Mouse (Mus musculus) limb, embryonic 14.5 days (tissue): ENCODE data around the gene Ank3. TPM values are rescaled to one million over a fixed set of nuclear protein-coding genes. Genes with fewer than 3 reads are reported as not detected.

Experiments used
- ATAC-seq: fragments of 200-750 bp; cut with Nextera tagmentation; 2 replicates; pipeline ENCODE4 v1.8.0; 2017; ENCODE audit warnings: low read depth, moderate number of reproducible peaks, moderate TSS enrichment; ENCODE audit not compliant: low FRiP score
- DNase-seq: peaks from one replicate; pipeline ENCODE4 v3.0.0-alpha.2; 2015; ENCODE audit warnings: low spot score
- H3K27ac ChIP-seq: fragments of 300-500 bp; sonication (generic); replicated peaks from 2 replicates; pipeline ENCODE4 v1.5.1; 2014; ENCODE audit warnings: low read depth, mild to moderate bottlenecking, low read length, moderate library complexity, mixed read lengths
- H3K27me3 ChIP-seq: fragments of 300-500 bp; sonication (generic); 2 replicates; pipeline ENCODE4 v1.6.1; 2014; ENCODE audit warnings: low read length, mixed read lengths; ENCODE audit not compliant: control insufficient read depth, insufficient read depth
- H3K36me3 ChIP-seq: fragments of 300-500 bp; sonication (generic); 2 replicates; pipeline ENCODE4 v1.6.1; 2014; ENCODE audit warnings: mild to moderate bottlenecking, low read length, moderate library complexity, mixed read lengths; ENCODE audit not compliant: control insufficient read depth, insufficient read depth
- H3K4me1 ChIP-seq: fragments of 300-500 bp; sonication (generic); 2 replicates; pipeline ENCODE4 v1.6.1; 2014; ENCODE audit warnings: antibody characterized with exemption, low read length, mixed read lengths; ENCODE audit not compliant: control insufficient read depth, insufficient read depth
- H3K4me2 ChIP-seq: fragments of 300-500 bp; sonication (generic); replicated peaks from 2 replicates; pipeline ENCODE4 v1.6.1; 2014; ENCODE audit warnings: low read depth, mild to moderate bottlenecking, low read length, moderate library complexity; ENCODE audit not compliant: severe bottlenecking
- H3K4me3 ChIP-seq: fragments of 300-500 bp; sonication (generic); replicated peaks from 2 replicates; pipeline ENCODE4 v1.5.1; 2014; ENCODE audit warnings: low read length
- H3K9ac ChIP-seq: fragments of 300-500 bp; sonication (generic); 2 replicates; pipeline ENCODE4 v1.6.1; 2014; ENCODE audit warnings: mild to moderate bottlenecking, low read depth, low read length, moderate library complexity; ENCODE audit not compliant: severe bottlenecking
- H3K9me3 ChIP-seq: fragments of 300-500 bp; sonication (generic); 2 replicates; pipeline ENCODE4 v1.6.1; 2016; ENCODE audit warnings: low read length; ENCODE audit not compliant: control insufficient read depth
- POLR2A ChIP-seq: fragments of 200-500 bp; IDR thresholded peaks from 2 replicates; pipeline ENCODE4 v1.8.0; 2012; ENCODE audit warnings: inconsistent platforms, mild to moderate bottlenecking, moderate library complexity, borderline replicate concordance; ENCODE audit not compliant: insufficient read depth, insufficient read length; ENCODE audit errors: extremely low read depth
- WGBS: fragments of 180-500 bp; shearing (Covaris S2); extraction: QIAGEN DNeasy Blood & Tissue Kit; methylation state at CpG from one replicate; pipeline ENCODE4 v1.1.7; 2014; 5-methylcytosine and 5-hydroxymethylcytosine counted together
- polyA plus RNA-seq, 2 experiments: library from polyadenylated mRNA; depleted of rRNA in 1 of 2; stranded (reverse) in 1 of 2; unstranded in 1 of 2; fragments of >200 nt; fragmentation: Nextera tagmentation in 1 of 2; extraction: Ambion mirVana in 1 of 2; gene quantifications; 2 replicates each; pipeline versions ENCODE4 v1.2.1 to v1.2.3; 2012 to 2014

Ank3 gene
- polyA plus RNA-seq, 2 experiments, result 14.8 to 25.2 TPM

GRCm38 (mm10) chr10:69845749-69846148, 447.2 kb downstream of the Ank3 start:
- Histone ChIP-seq H3K9ac (no peak overlapping the region), H3K36me3 (no peaks in the 10 kb centered on the region), H3K9me3 (no peaks in the 10 kb centered on the region), H3K4me2 (no peak overlapping the region), H3K4me3 (no peak overlapping the region), H3K27ac (no peak overlapping the region), H3K27me3 (no peaks in the 10 kb centered on the region), H3K4me1 (no peaks in the 10 kb centered on the region)
- 32% methylated on average over 4 of the region's 4 CpGs for WGBS
- peak; percentile 82 for DNase-seq
- TF ChIP-seq POLR2A, result no peak
- ATAC-seq, result peak; percentile 86

- H3K9me3 ChIP-seq, result no peaks in the 10 kb centered on the region
- no peak for TF ChIP-seq POLR2A
- no peak overlapping the region for H3K4me2 ChIP-seq
- ATAC-seq (no peak; the same call in 1 of the 2 replicates), DNase-seq (peak; percentile 47)
- H3K9ac ChIP-seq, result no peak overlapping the region
- H3K4me1 ChIP-seq, result peaks cover 4% of the 10 kb centered on the region; the same call in 1 of the 2 replicates
- 0 out of 2 replicates have a peak overlapping the region, but pooled peaks have one; percentile 8 for H3K27ac ChIP-seq
- H3K4me3 ChIP-seq, result no peak overlapping the region
- no peaks in the 10 kb centered on the region for H3K27me3 ChIP-seq
- H3K36me3 ChIP-seq, result no peaks in the 10 kb centered on the region
- WGBS, result 54% methylated on average over 5 of the region's 5 CpGs
Observed at GRCm38 (mm10) chr10:69852366-69853091, 454.0 kb downstream of the Ank3 start.

- no peaks in the 10 kb centered on the region for H3K27me3 ChIP-seq
- ATAC-seq, result no peak
- no peak overlapping the region for H3K9ac ChIP-seq
- no peaks in the 10 kb centered on the region for H3K9me3 ChIP-seq
- H3K4me2 ChIP-seq, result no peak overlapping the region
- DNase-seq, result no peak
- no peaks in the 10 kb centered on the region for H3K36me3 ChIP-seq
- H3K27ac ChIP-seq, result no peak overlapping the region
- peaks cover 11% of the 10 kb centered on the region; the same call in 1 of the 2 replicates for H3K4me1 ChIP-seq
- 89% methylated on average over 8 of the region's 8 CpGs for WGBS
- no peak overlapping the region for H3K4me3 ChIP-seq
- TF ChIP-seq POLR2A, result no peak
Observed at GRCm38 (mm10) chr10:69854587-69855185, 456.1 kb downstream of the Ank3 start.

- no peaks in the 10 kb centered on the region for H3K27me3 ChIP-seq
- 87% methylated on average over 9 of the region's 9 CpGs for WGBS
- no peak for ATAC-seq
- no peak for DNase-seq
- H3K36me3 ChIP-seq, result no peaks in the 10 kb centered on the region
- no peak overlapping the region for H3K4me3 ChIP-seq
- no peak overlapping the region for H3K27ac ChIP-seq
- TF ChIP-seq POLR2A, result no peak
- H3K9ac ChIP-seq, result no peak overlapping the region
- no peak overlapping the region for H3K4me2 ChIP-seq
- no peaks in the 10 kb centered on the region for H3K9me3 ChIP-seq
- peaks cover 9% of the 10 kb centered on the region; the same call in 1 of the 2 replicates for H3K4me1 ChIP-seq
Observed at GRCm38 (mm10) chr10:69858011-69858410, 459.4 kb downstream of the Ank3 start.

- no peak for TF ChIP-seq POLR2A
- H3K4me2 ChIP-seq, result no peak overlapping the region
- 22% methylated on average over 4 of the region's 4 CpGs for WGBS
- DNase-seq, result peak; percentile 47
- no peaks in the 10 kb centered on the region for H3K9me3 ChIP-seq
- H3K27ac ChIP-seq, result no peak overlapping the region; the same call in 1 of the 2 replicates
- ATAC-seq, result no peak
- no peaks in the 10 kb centered on the region for H3K36me3 ChIP-seq
- no peak overlapping the region for H3K9ac ChIP-seq
- 0 out of 2 replicates have a peak, but pooled peaks cover 7% of the 10 kb centered on the region for H3K4me1 ChIP-seq
- H3K27me3 ChIP-seq, result no peaks in the 10 kb centered on the region
- H3K4me3 ChIP-seq, result no peak overlapping the region
Observed at GRCm38 (mm10) chr10:69858897-69859605, 460.5 kb downstream of the Ank3 start.
